Mouse (Mus musculus) adrenal gland, postnatal 10 days (tissue): Measurements from ENCODE around the gene Kcnf1. TPM values are rescaled to one million over a fixed set of nuclear protein-coding genes. Genes with fewer than 3 reads are reported as not detected.

Experiments used
- DNase-seq: peaks from one replicate; pipeline ENCODE4 v3.0.0; 2021; ENCODE audit warnings: mixed read lengths
- long read RNA-seq, 2 experiments: library from polyadenylated mRNA; stranded (forward); transcript quantifications; one replicate each; pipeline ENCODE4 v2.0.0; 2021
- total RNA-seq, 2 experiments: library from RNA; stranded (reverse); gene quantifications; 2 replicates each; pipeline ENCODE4 v1.2.3; 2021

Kcnf1 gene
- total RNA-seq = under 1 TPM; 0.27 to 0.30 TPM
- long read RNA-seq, experiment 1 = 0 reads
- long read RNA-seq, experiment 2, full-length matches to known transcripts = 1 of 1 reads
- long read RNA-seq, experiment 2, partial matches to known transcripts = 0 of 1 reads
- long read RNA-seq, experiment 2, other reads (novel, unspliced or antisense) = 0 of 1 reads

DNA sequence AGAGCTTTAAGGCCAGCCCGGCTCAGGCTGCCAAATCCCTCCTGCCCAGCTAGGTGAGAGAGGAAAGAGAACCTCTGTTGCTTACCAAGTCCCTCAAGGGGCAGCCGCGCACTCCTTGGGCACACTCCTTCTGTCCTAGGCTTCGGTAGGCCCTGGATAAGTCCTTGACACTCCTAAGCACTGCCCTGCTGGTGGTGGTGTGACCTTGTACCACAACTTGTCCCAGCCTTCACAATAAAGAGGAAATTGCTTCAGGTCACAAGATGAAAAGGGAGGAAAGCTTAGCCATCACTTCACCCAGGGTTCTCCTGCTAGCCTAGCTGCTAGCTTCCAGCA lies at the start of gene Kcnf1:
TSS of gene Kcnf1 (minus strand) at position 132 of the 336 bp plus-strand sequence.
- DNase-seq = no peak

DNA sequence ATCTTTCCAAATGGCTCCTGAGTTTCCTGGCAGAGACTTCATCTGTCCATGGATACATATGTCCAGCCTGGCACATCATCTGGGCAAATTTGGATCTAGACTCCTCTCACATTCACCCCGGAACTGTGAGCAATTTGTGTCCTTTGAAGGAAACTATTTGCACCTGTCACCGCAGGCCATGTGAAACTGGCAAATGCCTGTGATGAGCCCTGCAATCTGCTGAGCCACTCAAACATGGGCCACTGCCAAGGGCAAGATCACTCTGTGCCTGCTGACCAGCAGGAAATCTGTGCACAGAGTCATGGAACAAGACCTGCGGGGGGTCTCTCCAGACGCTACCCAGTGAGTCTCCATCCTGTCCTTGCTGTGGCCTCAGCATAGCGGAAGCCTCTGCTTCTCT lies 48.3 kb upstream of the Kcnf1 start:
- DNase-seq = peak; percentile 30

DNA sequence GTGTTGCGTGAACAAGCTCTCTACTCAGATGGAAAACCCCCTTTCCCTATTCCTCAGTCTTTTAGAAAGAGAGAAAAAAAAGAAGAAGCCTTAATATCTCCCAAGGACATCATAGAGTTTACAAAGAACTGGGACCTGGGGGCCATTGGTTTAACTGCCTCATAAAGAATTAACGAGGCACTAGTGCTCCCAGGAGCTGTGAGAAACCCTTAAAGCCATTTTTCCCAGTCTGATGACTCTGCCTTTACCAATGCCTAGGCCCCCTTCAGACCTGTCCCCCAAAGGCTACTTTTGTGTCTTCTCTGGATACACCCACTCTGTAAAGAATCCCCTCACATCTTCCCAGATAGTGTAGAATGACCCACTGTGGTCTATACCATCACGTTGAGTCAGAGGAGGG lies 46.4 kb upstream of the Kcnf1 start:
- no peak for DNase-seq

DNA sequence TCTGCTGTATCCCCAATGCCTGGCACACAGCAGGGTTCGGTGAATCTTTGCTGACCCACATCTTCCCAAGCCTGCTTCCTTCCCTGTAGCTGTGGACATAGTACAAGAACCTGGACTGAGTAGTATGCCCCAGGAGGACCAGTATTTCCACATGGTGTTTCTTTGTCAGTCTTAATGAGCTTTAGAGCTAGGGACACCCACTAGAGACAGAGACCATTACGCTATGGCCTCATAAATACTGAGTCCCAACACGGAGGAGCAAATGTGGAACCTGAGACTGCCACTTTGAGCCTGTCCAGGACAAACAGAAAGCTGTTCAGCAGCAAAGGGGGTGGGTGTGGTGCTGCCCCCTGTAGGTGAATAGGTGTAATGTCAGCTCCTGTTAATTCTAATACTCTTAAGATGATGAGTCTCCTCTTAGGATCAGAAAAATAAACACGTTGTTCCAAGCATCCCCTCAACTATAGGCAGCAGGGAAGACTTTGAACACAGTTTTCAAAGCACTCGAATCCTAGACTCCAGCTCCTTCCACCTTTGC lies 45.3 kb upstream of the Kcnf1 start:
- no peak for DNase-seq

DNA sequence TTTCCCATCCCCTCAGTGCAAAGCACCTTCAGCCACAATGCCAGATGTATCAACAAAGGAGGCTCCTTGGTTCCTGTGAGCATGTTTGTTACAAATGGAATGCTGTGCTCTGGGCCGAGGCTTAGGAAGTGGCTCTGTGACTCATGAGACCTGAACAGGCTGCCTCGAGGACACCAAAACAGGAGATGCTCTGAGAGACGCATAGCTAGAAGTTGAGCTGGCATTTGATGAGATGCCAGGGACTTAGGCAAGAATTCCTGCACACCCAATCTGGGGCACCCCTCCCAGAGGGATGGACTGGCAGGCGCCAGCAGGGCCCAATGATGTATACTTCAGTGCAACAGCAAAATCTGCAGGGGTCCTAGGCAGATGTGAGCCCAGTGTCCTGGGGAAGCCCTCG lies 43.9 kb upstream of the Kcnf1 start:
- peak; percentile 69 for DNase-seq

DNA sequence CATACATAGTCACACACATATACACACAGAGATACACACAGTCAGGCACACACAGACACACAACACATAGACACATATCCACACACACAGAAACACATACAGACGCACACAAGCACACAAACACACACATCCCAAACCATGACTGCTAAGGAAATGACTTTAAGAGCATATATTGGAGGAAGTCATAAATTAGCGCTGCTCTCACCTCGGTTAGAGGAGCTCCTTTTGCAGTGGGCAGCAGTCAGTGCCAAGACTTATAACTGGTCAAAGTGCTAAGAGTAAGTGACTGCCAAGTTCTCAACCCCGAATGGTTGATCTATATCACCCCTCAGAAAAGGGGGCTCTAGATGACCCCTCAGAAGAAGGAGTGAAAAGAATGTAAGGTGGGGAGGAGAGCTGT lies 42.4 kb upstream of the Kcnf1 start:
- no peak for DNase-seq

DNA sequence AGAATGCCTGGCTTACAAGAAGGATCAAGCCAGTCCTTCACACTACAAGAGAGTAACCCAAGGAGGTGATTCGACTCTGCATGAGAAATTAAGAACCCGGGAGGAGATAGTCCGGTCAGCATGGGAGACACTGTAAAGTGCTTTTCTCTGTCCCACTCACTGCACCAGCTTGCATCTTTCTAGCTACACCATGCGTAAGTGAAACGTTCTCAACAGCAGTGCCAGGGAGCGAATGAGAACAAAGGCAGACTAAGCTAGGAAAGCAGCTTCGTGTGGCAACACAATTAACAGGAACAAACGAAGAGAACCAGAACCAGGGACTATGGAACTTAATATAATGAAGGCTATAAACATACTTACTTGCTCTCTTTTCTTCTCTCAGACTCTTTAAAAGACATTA lies 41.7 kb upstream of the Kcnf1 start:
- DNase-seq = no peak

DNA sequence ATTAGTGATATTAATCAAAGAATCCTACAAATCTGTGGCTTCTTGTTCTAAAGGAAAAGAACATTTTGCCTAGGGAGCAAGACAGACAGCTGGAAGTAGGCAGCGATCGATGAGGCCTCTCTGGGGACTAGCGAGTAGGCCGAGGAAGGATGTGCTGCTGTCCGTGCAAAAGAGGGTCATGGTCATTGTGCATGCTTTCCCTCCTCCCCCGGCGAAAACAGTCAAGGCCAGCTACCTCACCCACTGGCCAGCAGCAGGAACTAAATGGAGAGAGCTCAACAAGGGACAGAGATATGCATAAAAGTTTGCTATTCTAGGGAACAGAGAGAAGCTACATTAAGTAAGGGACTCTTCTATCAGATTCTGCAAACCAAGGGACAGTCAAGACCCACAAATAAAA lies 39.1 kb upstream of the Kcnf1 start:
- peak; percentile 33 for DNase-seq

DNA sequence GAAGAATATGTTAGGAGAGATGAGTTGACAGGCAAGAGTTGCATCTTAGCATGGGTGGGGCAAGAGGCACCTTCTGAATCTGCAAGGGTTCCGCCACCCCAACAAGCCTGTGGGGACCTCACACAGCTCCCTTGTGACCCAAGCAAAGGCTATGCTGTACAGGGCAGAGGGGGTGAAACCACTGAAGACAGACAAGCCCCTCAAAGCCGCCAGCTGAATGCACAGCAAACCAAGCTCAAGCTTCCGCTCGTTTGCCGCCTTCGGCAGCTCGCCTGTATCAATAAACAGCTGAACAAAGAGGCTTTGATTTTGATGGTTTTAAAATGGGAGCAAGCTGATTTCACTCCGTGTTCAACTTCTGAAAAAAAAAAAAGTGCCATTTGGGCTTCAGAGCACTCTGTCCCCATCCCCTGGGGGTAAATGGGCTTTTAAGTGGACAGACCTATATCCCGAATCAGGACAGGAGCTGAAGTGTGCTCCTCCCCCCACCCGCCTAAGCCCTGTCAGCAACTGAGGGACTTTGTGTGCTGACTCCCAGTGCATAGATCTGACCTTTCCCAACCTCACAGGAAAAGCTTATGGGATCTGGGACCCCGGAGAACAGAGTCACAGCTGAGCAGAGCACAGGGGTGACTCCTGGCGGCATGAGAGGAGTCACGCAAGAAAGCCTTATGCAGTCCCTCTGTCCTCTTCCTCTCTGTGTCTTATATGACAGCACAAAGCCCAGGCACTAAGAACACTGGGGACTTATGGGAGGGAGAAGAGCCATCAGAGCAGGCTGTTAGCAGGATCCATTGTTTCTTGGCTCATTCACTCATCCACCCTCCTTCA lies 26.0 kb upstream of the Kcnf1 start:
- no peak for DNase-seq

DNA sequence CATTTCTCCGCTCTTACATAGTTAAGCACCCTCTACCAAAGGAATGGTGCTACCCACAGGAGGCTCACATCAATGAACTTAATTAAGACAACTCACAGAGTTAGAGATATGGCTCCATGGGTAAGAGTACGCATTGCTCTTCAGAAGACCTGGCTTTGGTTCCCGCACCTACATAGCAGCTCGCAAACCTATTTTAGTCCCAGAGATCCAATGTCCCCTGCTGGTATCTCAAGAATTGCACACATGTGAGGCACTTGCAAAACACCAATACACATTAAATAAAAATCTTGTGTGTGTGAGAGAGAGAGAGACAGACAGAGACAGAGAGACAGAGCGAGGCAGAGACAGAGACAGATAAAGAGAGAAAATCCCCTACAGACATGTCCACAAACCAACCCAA lies 21.9 kb upstream of the Kcnf1 start:
- no peak for DNase-seq

DNA sequence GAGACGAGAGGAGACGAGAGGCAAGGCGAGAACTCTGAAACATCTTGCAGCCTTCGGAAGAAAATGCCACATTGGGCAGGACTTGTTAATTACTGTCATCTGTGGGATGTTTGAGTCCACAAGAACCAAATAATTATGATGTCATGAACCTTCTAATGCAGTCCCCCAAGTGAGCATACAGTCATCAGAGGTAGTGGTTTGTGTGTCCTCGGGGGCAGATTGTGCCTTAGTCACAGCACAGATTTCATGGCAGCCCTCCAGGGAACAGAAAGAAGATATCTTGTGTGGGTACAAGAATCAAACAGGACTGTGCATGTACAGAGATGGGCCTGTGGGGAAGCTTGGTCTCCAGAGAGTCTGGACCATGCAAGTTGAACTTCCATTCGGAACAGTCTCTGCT lies 17.5 kb upstream of the Kcnf1 start:
- DNase-seq = no peak

DNA sequence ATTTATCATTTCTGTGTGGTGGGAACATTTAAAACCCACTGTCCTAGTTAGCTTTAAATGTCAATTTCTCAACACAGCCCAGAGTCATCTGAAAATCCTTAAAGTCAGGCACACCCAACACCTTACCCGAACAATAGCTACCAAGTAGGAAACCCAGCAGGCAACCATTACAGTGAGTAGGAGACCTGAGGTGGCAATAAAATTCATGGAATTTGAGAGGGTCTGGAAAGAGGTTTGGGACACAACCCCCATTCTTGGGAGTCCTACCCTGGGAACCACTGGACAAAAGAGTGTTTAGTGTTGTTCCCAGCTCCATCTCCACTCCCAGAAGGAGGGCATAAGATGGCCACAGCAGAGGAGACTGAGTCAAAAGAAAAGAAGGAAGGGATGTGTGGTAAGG lies 16.6 kb upstream of the Kcnf1 start:
- DNase-seq = no peak

DNA sequence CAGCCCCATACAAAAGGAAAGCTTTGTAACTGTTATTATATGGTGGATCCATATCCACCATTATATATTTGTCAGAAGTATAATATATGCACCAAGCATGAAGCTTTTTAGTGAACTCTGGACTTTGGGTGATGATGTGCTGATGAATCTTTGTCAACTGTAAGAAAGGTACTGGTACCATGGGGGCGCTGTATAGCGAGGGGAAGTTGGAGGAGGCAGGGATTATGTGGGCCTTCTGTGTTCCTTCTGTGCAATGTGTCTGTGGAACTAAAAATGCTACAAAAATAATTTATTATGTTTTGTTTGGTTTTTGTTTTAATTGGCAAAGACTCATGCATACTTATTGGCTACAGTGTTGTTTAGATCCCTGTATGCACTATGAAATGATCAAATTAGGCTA lies 16.2 kb upstream of the Kcnf1 start:
- DNase-seq = no peak

DNA sequence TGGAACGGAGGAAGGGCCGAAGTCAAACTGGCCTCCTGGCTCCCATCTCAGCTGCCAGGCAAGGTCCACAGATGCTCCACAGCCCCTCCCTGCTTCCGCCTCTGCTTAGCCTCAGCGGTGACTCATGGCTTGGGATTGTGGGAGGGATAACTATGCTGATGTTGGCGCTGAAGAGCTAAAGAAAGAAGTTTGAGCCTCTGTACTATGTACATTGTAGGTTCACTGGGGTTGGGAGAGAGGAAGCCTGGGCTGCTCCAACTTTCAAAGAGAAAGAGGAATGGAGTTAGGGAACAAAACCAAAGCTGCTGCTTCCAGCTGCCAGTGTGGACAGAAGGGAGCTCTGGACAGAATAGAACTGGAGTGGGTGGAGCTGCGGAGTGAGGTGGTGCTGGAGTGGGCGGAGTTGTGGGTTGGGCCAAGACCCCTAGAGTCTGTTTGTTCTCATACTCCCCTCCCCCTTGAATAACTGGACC lies 7.7 kb upstream of the Kcnf1 start:
- peak; percentile 64 for DNase-seq

DNA sequence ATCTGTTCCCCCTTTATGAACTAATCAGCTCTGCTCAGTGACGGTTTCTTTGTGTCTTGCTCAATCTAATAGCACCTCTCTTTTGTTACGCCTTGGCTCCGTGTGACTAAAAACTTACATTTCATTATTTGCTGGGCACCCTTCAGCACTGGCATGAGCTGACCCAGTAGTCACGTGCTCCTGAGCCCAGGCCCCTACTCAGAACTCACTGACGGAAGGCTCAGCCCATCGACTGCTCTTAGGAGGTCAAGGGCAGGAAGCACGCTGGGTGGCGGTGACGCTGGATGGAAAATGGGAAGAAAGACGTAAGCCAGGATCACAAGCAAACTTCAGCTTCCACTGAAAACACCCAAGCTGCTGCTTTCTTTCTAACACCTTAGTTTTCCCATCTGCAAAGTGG lies 7.1 kb upstream of the Kcnf1 start:
- peak; percentile 16 for DNase-seq

DNA sequence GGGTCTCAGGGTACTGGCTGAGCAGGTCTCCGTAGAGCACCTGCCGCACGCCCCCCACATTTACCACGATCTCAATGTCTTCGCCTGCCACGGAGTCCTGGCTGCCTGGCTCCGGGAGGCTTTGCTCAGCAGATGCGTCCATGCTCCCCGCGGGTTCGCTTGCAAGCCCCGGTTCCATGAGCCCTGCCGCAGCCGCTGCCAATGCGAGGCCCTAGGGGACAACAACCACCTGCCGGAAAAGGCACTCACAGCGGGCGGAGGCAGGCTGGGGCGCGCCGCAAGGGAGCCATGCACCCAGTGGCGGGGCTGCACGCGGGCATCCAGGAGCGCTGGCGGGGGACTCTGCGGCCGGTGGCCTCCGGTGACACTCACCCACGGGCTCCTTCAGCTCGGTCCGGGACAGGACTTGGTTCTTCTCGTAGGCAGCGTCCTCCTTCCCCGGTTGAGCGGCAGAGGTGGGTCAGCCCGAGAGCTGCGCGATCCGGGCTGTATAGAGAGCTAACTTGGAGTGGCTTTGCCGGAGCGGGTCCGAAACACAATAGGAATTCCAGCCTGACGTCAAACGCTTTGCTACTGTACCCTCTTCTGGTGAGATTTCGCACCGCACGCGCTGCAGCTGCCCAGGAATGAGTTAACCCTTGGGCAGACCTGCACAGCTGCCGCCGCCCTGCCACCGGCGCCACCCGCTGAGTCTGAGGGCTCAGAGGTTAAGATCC lies 489 bp downstream of the Kcnf1 start:
- peak; percentile 62 for DNase-seq

DNA sequence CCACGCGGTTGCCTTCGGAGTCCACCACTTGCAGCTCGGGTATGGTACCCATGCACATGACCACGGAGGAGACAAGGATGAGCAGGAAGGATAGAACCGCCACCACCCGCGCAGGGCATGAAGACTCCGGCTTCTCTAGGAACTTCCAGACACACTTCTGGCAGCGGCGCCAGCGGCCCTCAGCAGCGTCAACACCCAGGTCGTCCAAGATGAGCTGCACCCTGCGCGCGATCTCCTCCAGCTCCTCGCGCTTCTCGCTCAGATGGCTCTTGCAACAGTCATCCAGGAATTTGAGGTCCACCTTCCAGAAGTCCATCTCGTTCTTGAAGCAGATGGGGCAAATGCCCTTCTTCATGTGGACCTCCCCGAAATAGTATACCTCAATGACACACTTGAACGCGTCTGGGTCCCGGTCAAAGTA lies 1.1 kb downstream of the Kcnf1 start:
- DNase-seq = peak; percentile 11

DNA sequence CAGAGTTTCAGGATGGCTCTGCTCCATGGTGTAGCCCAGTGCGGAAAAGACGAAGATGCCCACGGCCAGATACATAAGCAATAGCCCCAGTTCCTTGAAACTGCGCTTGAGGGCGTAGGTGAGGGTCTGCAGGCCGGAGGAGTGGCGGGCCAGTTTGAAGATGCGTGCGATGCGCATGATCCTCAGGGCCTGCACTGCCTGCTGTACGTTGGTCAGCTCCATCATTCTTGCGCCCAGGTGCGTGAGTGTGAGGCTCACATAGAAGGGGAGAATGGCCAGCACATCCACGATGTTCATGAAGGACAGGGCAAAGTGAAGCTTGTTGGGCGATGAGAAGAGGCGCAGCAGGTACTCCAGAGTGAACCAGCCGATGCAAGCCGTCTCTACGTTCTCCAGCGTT lies 1.6 kb downstream of the Kcnf1 start:
- DNase-seq = no peak

DNA sequence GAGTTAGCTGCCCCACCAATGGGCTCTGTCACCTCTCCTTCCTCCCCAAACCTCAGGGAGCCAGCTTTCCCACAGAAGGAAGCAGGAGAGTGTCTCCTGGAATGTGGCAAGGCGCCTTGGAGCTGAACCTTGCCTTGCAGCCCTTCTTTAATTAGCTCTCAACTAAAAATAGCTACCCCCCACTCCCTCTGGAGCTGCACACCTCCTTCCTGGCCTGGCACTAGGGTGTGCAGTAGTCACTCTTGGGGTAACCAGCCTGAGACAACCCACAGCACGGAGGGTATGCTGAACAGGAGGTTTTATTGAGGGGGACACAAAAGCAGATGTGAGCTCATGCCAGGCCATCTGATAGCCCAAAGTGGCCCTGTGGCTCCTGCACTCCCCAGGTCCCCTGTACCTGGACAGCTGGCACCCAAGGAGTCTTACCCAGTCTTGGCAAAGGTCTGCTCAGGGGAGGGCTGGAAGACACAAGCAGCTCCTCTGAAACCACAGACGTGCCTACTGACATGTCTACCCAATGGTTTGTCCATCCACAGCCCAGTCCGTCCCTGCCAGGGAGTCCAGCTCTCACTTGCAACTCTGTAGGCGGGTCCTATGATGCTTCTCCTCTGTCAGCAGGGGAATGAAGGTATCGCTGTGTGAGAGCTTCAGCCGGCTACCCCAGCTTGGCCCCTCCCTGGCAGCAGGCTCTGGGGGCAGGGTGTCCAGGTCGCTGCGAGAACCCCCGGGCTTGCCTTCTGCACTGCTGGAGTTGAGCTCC lies 2.4 kb downstream of the Kcnf1 start:
- no peak for DNase-seq

DNA sequence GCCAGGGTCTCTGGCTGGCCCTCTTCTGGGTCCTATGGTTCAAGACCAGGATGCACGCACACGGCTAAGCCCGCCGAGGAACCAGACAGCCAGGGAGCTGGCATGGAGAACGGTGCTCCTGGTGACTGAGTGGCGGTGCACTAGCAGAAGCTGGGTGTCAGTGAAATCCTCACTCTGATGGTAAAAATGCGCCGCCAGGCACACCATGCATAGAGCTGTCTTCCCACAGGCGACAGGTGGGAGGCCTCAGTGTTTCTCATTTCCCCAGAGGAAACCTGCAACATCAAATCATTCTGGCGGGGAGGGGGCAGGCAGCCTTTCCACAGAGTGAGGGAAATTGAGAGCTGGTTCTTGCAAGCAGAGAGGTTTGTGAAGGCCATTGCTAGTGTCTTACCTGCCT lies 6.3 kb downstream of the Kcnf1 start:
- no peak for DNase-seq

DNA sequence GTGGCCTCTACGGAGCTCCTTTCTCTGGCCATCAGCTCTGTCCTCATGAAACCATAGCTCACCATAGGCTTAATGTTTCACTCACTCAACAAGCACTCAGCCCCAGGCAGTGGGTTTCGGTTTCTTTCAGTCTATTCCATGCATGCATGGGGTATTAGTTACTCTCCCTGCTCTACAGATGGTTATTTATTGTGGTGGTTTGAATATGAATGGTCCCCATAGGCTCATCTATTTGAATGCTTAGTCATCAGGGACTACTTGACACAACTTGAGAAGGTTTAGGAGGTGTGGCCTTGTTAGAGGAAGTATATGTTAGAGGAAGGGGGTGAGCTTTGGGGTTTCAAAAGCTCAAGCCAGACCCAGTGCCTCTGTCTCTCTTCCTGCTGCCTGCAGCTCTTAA lies 10.6 kb downstream of the Kcnf1 start:
- DNase-seq = no peak

DNA sequence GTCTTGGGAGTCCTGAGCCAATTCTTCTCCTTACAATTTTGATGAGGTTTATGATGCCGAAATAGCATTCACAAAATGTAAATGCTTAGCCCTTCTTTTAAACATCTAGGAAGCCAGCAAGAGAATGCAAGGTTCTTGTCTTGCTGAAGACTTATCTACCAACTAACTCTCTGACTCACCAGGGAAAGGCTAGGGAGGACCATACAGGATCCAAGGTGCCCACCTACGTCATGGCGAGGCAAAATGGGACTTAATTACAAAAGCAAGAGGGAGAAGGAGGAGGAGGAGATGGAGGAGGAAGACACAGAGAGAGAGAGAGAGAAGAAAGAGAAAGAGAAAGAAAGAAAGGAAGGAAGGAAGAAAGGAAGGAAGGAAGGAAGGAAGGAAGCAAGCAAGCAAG lies 12.7 kb downstream of the Kcnf1 start:
- no peak for DNase-seq

DNA sequence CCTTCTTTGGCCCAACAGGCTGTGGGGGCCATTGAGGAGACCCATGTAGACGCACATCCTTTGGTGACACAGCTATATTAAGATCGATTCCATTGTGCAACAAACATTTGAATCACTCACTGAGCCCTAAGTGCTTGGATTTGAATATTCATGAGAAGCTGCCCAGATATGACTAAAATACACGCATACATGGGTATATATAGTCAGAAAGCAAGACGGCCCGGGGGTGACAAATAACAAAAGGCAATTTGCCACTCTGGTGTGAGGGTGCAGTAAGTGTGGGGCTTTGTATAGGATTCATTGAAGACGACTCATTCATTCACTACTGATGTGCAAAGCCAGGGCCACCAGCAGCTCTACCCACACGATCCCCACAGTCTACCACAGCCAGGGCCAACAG lies 17.1 kb downstream of the Kcnf1 start:
- no peak for DNase-seq
